ENCODE assay signal across 10 mouse cellular contexts in the genomic region with DNA sequence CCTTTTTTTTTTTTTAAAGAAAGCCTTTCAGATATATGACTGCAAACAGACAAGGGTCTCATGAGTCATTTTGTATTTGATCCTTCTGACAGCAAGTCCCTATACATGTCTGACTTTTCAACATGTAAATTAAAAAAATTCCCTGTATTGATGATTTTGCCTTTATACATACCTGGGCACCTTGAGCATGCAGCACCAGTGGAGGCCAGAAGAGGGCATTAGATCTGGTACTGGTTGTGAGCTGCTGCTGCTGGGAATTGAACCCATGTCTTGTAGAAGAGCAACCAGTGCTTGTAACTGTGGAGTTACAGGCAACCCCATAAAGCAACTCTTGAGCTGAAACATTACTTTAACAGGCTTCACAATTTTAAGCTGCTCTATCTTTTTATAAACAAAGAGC. TPM values are rescaled to one million over a fixed set of nuclear protein-coding genes. Genes with fewer than 3 reads are reported as not detected.
A peak's percentile ranks its signal among the peaks of the same experiment; 100 is the strongest.
DNase-seq lines count a peak whose midpoint lies in the region; ATAC-seq and TF ChIP-seq lines count a peak whose summit lies in the region.
"Had no signal": no experiment of that assay in that cellular context is flagged by ENCODE, and none has a peak within 500 bp of the region (broad histone marks: within the 10 kb centered on the region; RNA-seq: fewer than 3 reads in every experiment).

No protein-coding gene starts in this region.

- ATAC-seq in forebrain, postnatal 0 days = no peak
- no peak for ATAC-seq in forebrain, embryonic 13.5 days
- peak; percentile 52; the same call in 1 of the 2 replicates for ATAC-seq in megakaryocyte, adult 5-6 weeks (ENCODE audit: poor library complexity, severe bottlenecking)

- H3K36me3 ChIP-seq in forebrain, postnatal 0 days (ENCODE audit: insufficient read depth) = no peaks in the 10 kb centered on the region
- H3K36me3 ChIP-seq in forebrain, embryonic 13.5 days (ENCODE audit: poor library complexity, severe bottlenecking) = no peaks in the 10 kb centered on the region
- H3K36me3 ChIP-seq in heart, embryonic 10.5 days = no peaks in the 10 kb centered on the region
- H3K36me3 ChIP-seq: hindbrain, embryonic 12.5 days; neural tube, embryonic 15.5 days had no signal

- 0 out of 2 replicates have a peak, but pooled peaks have one; percentile 18 for TF ChIP-seq CTCF in forebrain, postnatal 0 days (IDR thresholded peaks at IDR 0.05; ENCODE audit: low read depth)

- no peaks in the 10 kb centered on the region for H3K9me3 ChIP-seq in forebrain, postnatal 0 days (ENCODE audit: low read length)
- no peaks in the 10 kb centered on the region for H3K9me3 ChIP-seq in forebrain, embryonic 13.5 days (replicated peaks)
- H3K9me3 ChIP-seq in heart, embryonic 10.5 days = no peaks in the 10 kb centered on the region
- H3K9me3 ChIP-seq: hindbrain, embryonic 12.5 days; neural tube, embryonic 15.5 days had no signal

- H3K27me3 ChIP-seq in forebrain, postnatal 0 days (ENCODE audit: insufficient read depth, low read length) = no peaks in the 10 kb centered on the region
- no peaks in the 10 kb centered on the region for H3K27me3 ChIP-seq in forebrain, embryonic 13.5 days
- H3K27me3 ChIP-seq in heart, embryonic 10.5 days (ENCODE audit: insufficient read depth, poor library complexity, severe bottlenecking) = no peaks in the 10 kb centered on the region
- H3K27me3 ChIP-seq: hindbrain, embryonic 12.5 days; neural tube, embryonic 15.5 days had no signal

- H3K9ac ChIP-seq in forebrain, postnatal 0 days = no peak overlapping the region
- H3K9ac ChIP-seq in forebrain, embryonic 13.5 days = no peak overlapping the region
- H3K9ac ChIP-seq: hindbrain, embryonic 12.5 days; neural tube, embryonic 15.5 days had no signal

- H3K4me2 ChIP-seq in forebrain, postnatal 0 days (ENCODE audit: low read depth) = no peak overlapping the region
- no peak overlapping the region for H3K4me2 ChIP-seq in forebrain, embryonic 13.5 days
- H3K4me2 ChIP-seq: hindbrain, embryonic 12.5 days; neural tube, embryonic 15.5 days had no signal

- no peaks in the 10 kb centered on the region for H3K4me1 ChIP-seq in forebrain, postnatal 0 days (ENCODE audit: insufficient read depth)
- no peaks in the 10 kb centered on the region for H3K4me1 ChIP-seq in forebrain, embryonic 13.5 days
- H3K4me1 ChIP-seq in heart, embryonic 10.5 days = no peaks in the 10 kb centered on the region
- H3K4me1 ChIP-seq: hindbrain, embryonic 12.5 days had no signal

- H3K27ac ChIP-seq in forebrain, postnatal 0 days (ENCODE audit: low read depth, low read length) = no peak overlapping the region
- H3K27ac ChIP-seq in forebrain, embryonic 13.5 days = no peak overlapping the region
- no peak overlapping the region for H3K27ac ChIP-seq in heart, embryonic 10.5 days
- H3K27ac ChIP-seq: hindbrain, embryonic 12.5 days; neural tube, embryonic 15.5 days had no signal

- no peak overlapping the region for H3K4me3 ChIP-seq in forebrain, postnatal 0 days (ENCODE audit: low read depth, low read length)
- no peak overlapping the region for H3K4me3 ChIP-seq in forebrain, embryonic 13.5 days
- H3K4me3 ChIP-seq in heart, embryonic 10.5 days = no peak overlapping the region
- H3K4me3 ChIP-seq: hindbrain, embryonic 12.5 days; neural tube, embryonic 15.5 days had no signal

- DNase-seq in forebrain, postnatal 0 days = no peak
- DNase-seq in spleen, adult 18-20 months = peak; percentile 6 to 51
- no peak for DNase-seq in spleen, adult 12 weeks (ENCODE audit: low spot score)
- DNase-seq in adrenal gland, adult (ENCODE audit: inconsistent age in 2 of 2, low spot score in 1 of 2) = no peak
- DNase-seq in heart, embryonic 10.5 days (ENCODE audit: low spot score) = no peak
- no peak for DNase-seq in left cerebral cortex, adult 11 months (ENCODE audit: low spot score)

RNA-seq across cellular contexts. Expression of gene Ankib1, which starts 20.1 kb away (rescaled TPM):
- 74.0 and 81.1 TPM in 2 replicates for total RNA-seq in forebrain, postnatal 0 days (2014; rRNA removed)
- 10.5 and 17.2 TPM in 2 replicates for polyA plus RNA-seq in forebrain, postnatal 0 days (2015; fragmentation: Nextera tagmentation; extraction: Ambion mirVana)
- polyA plus RNA-seq in forebrain, embryonic 13.5 days (2015; fragmentation: Nextera tagmentation; extraction: Ambion mirVana) = 15.6 and 16.7 TPM in 2 replicates
- total RNA-seq in megakaryocyte, adult 5-6 weeks (2015) = 21.0 and 24.8 TPM in 2 replicates
- 29.4 and 31.8 TPM in 2 replicates for total RNA-seq in megakaryocyte, adult 5-6 weeks (2017)
- polyA plus RNA-seq in heart, embryonic 10.5 days (2016; fragmentation: Nextera tagmentation; extraction: Ambion mirVana) = 8.3 and 9.1 TPM in 2 replicates

RNA-seq across cellular contexts. Expression of gene Krit1, which starts 20.3 kb away (rescaled TPM):
- 50.2 and 53.0 TPM in 2 replicates for total RNA-seq in forebrain, postnatal 0 days (2014; rRNA removed)
- 19.7 and 27.5 TPM in 2 replicates for polyA plus RNA-seq in forebrain, postnatal 0 days (2015; fragmentation: Nextera tagmentation; extraction: Ambion mirVana)
- polyA plus RNA-seq in forebrain, embryonic 13.5 days (2015; fragmentation: Nextera tagmentation; extraction: Ambion mirVana) = 74.7 and 74.8 TPM in 2 replicates
- 48.7 and 53.7 TPM in 2 replicates for total RNA-seq in megakaryocyte, adult 5-6 weeks (2015)
- 47.4 and 58.8 TPM in 2 replicates for total RNA-seq in megakaryocyte, adult 5-6 weeks (2017)
- 44.2 and 45.1 TPM in 2 replicates for polyA plus RNA-seq in heart, embryonic 10.5 days (2016; fragmentation: Nextera tagmentation; extraction: Ambion mirVana)

Comparison
In these comparisons a context has a peak if more than half of its experiments do, and no peak if none do; other contexts are left out.
1. DNase-seq: peak in spleen, adult 18-20 months (2 of 2); none in forebrain, postnatal 0 days (single experiment), spleen, adult 12 weeks (single experiment), adrenal gland, adult (0 of 2), heart, embryonic 10.5 days (single experiment) and left cerebral cortex, adult 11 months (single experiment).